Mouse (Mus musculus) limb, embryonic 10.5 days (tissue): ENCODE measurements around the gene Cfap97. TPM values are rescaled to one million over a fixed set of nuclear protein-coding genes. Genes with fewer than 3 reads are reported as not detected.
A peak's percentile ranks its signal among the peaks of the same experiment; 100 is the strongest.
"Not testable (repeated sequence)": the region's sequence is repeated elsewhere in the genome, so short reads cannot be mapped to it uniquely, and the experiment has no call there.

Experiments used
- DNase-seq: peaks from one replicate; pipeline ENCODE4 v3.0.0-alpha.2; 2017; ENCODE audit warnings: low spot score
- H3K27ac ChIP-seq: fragments of 300-500 bp; sonication (generic); 2 replicates; pipeline ENCODE4 v1.5.1; 2016; ENCODE audit warnings: mild to moderate bottlenecking
- H3K27me3 ChIP-seq: fragments of 300-500 bp; sonication (generic); 2 replicates; pipeline ENCODE4 v1.6.1; 2016; ENCODE audit warnings: low read depth, mild to moderate bottlenecking; ENCODE audit not compliant: poor library complexity, severe bottlenecking
- H3K36me3 ChIP-seq: fragments of 300-500 bp; sonication (generic); 2 replicates; pipeline ENCODE4 v1.6.1; 2016; ENCODE audit warnings: mild to moderate bottlenecking, moderate library complexity
- H3K4me1 ChIP-seq: fragments of 300-500 bp; sonication (generic); 2 replicates; pipeline ENCODE4 v1.6.1; 2016
- H3K4me3 ChIP-seq: fragments of 300-500 bp; sonication (generic); 2 replicates; pipeline ENCODE4 v1.5.1; 2016; ENCODE audit warnings: mild to moderate bottlenecking, moderate library complexity
- H3K9me3 ChIP-seq: fragments of 300-500 bp; sonication (generic); replicated peaks from 2 replicates; pipeline ENCODE4 v1.6.1; 2016; ENCODE audit warnings: mild to moderate bottlenecking
- WGBS: fragments of 180-500 bp; shearing (Covaris S2); methylation state at CpG from one replicate; pipeline ENCODE4 v1.1.7; 2016; 5-methylcytosine and 5-hydroxymethylcytosine counted together
- polyA plus RNA-seq: library from polyadenylated mRNA; unstranded; fragments of >200 nt; fragmentation: Nextera tagmentation; extraction: Ambion mirVana; gene quantifications from 2 replicates; pipeline ENCODE4 v1.2.1, GENCODE M21; 2016

The Cfap97 gene
- polyA plus RNA-seq, 1 experiment from 2014 or later, result 21.6 TPM

DNA sequence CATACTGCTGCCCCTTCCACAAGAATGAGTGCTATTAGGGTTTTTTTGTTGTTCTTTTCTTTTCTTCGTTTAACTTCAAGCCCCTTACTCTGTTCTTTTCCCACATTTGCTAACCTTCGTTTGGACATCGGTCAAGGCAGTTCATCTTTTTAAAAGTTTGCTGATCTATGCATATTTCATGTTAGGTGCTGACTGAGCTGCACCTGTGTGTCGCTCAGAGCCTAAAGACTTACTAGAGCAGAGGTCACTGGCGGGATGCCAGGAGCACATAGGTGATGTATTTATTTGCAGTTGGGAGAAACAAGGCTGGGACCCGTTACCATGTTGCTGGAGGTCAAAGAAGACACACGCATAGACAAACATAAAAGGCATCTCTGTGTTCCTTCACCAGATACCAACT lies 60.6 kb downstream of the Cfap97 start:
- no peaks in the 10 kb centered on the region for H3K9me3 ChIP-seq
- H3K27me3 ChIP-seq, result no peaks in the 10 kb centered on the region
- H3K4me1 ChIP-seq, result peaks cover 42% of the 10 kb centered on the region
- H3K36me3 ChIP-seq, result peaks cover 24% of the 10 kb centered on the region
- WGBS, result 49% methylated on average over 7 of the region's 7 CpGs
- no peak overlapping the region for H3K4me3 ChIP-seq
- DNase-seq, result no peak
- H3K27ac ChIP-seq, result no peak overlapping the region

DNA sequence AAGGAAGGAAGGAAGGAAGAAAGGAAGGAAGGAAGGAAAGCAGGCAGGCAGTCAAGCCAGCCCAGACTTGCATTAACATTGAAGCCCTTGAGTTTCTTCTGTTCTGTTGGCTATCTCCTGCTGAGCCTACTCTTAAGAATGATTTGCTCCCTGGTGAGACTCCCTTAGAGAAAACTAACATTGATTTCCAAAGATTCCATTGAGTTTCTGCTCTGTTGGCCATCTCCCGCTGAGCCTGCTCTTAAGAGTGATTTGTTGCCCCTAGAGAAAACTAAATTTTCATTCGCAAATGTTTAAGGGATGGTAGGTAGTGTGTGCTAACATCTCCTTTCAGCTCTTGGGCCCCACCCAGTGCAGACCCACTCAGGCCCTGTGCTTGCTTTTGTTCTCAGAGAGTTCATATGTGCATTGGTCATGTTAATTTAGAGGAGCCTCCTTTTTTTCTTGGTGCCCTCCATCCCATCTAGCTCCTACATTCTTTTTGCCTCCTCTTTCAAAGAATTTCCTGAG lies 62.5 kb downstream of the Cfap97 start:
- H3K9me3 ChIP-seq, result no peaks in the 10 kb centered on the region
- H3K27ac ChIP-seq, result no peak overlapping the region
- H3K36me3 ChIP-seq, result peaks cover 6% of the 10 kb centered on the region
- no peak for DNase-seq
- 15% methylated on average over 2 of the region's 2 CpGs for WGBS
- H3K4me1 ChIP-seq, result peaks cover 33% of the 10 kb centered on the region
- no peaks in the 10 kb centered on the region for H3K27me3 ChIP-seq
- H3K4me3 ChIP-seq, result no peak overlapping the region

DNA sequence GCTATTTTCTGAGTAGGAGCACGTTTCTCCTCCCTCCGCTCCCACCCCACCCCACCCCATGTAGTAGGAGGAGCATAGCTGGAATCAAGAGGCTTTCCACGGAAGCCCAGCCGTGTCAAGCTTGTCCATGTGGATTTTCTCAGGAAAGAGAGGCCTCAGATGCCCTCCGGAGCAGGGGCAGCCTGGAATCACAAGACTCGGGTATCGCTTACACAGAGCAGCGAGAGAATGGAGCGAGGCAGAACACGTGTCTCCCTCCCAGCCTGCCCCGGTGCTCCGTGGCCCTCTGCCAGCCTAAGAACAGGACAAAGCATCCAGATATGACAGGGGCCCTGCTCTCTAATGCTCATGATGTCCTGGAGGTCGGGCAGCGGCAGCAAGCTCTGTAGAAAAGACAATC lies 65.3 kb downstream of the Cfap97 start:
- Histone ChIP-seq H3K4me3 (peak overlapping the region; percentile 49), H3K36me3 (no peaks in the 10 kb centered on the region), H3K27ac (peak overlapping the region; percentile 82), H3K9me3 (no peaks in the 10 kb centered on the region), H3K27me3 (no peaks in the 10 kb centered on the region), H3K4me1 (peaks cover 15% of the 10 kb centered on the region)
- WGBS, result 12% methylated on average over 14 of the region's 14 CpGs
- peak; percentile 70 for DNase-seq

DNA sequence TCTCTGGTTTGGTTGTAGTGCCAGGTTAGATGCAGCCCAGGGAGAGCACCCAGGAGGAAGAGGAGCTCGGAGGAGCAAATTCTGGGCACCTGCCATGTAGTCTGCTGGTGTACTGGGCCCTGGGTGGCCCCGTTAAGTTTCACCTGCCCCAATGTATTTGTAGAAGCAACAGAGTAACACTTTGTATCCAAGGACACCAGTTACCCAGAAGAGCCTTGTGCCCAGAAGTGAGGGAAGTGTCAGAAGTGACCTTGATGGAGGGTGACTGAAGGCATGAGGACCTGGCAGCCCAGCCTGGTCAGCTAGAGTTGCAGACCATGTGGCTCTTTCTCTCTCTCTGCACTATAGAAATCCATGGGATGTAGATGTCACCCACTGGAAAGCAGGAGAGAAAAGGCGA lies 69.0 kb downstream of the Cfap97 start:
- H3K9me3 ChIP-seq, result no peaks in the 10 kb centered on the region
- no peaks in the 10 kb centered on the region for H3K27me3 ChIP-seq
- no peak overlapping the region for H3K27ac ChIP-seq
- H3K4me3 ChIP-seq, result no peak overlapping the region
- no peaks in the 10 kb centered on the region for H3K36me3 ChIP-seq
- DNase-seq, result no peak
- WGBS, result 73% methylated on average over 3 of the region's 3 CpGs
- H3K4me1 ChIP-seq, result peaks cover 9% of the 10 kb centered on the region

DNA sequence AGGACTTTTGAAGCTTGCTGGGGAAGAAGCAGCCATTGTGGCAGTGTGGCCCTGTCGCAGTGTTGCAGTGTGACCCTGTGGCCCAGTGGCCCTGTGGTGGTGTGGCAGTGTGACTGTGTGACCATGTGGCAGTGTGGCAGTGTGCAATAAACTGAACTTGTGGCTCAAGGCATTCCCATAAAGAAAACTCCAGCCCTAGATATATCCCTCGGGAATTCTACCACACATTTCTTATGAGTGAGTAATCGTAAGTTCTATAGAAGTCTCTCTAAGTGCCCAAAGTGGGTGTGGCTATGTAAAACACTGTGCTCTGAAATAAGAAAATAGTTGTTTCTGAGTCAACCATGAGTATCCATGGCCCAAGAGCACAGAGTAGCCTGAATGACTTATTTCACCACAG lies 73.9 kb downstream of the Cfap97 start:
- Histone ChIP-seq H3K36me3 (no peaks in the 10 kb centered on the region), H3K27me3 (no peaks in the 10 kb centered on the region), H3K27ac (no peak overlapping the region), H3K4me1 (no peaks in the 10 kb centered on the region), H3K9me3 (no peaks in the 10 kb centered on the region), H3K4me3 (no peak overlapping the region)
- DNase-seq, result no peak
- 82% methylated on average over 3 of the region's 3 CpGs for WGBS

DNA sequence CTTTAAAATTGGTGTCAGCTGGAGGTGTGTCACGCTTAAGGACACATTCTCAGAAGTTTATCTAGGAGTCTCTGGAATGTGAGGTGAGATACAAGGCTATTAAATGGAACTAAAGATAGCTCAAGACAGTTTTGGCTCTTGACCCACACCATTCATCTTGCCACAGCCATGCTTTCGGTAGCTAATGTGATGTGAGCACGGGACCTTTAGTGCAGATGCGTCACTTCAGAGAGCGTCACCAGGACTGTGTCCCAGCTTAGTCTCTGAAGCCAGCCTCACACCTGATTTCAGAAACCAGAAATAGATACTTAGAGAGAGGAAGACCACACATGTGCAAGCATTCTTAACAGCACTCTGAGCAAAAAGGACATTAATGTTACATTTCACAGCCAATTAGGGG lies 75.1 kb downstream of the Cfap97 start:
- H3K4me3 ChIP-seq, result no peak overlapping the region
- H3K27me3 ChIP-seq, result no peaks in the 10 kb centered on the region
- WGBS, result 78% methylated on average over 5 of the region's 5 CpGs
- H3K27ac ChIP-seq, result no peak overlapping the region
- no peak for DNase-seq
- H3K9me3 ChIP-seq, result no peaks in the 10 kb centered on the region
- no peaks in the 10 kb centered on the region for H3K4me1 ChIP-seq
- no peaks in the 10 kb centered on the region for H3K36me3 ChIP-seq

DNA sequence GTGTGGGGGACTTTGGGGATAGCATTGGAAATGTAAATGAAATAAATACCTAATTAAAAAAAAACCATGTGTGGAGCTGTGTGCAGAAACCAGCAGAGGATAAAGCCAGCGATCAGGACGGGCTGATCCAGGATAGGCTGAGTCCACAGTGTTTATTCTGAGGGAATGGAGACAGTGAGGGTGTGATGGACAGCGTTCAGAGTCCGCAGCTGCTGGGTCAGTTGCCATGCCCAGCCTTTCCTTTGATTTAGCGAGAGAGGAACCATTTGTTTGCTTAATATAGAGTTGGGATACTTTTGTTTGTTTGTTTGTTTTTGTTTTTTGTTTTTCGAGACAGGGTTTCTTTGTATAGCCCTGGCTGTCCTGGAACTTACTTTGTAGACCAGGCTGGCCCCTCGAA lies 80.4 kb downstream of the Cfap97 start:
- H3K27ac ChIP-seq, H3K27me3 ChIP-seq, DNase-seq, H3K4me3 ChIP-seq, H3K36me3 ChIP-seq, H3K4me1 ChIP-seq, H3K9me3 ChIP-seq: not testable (repeated sequence)
- WGBS, result 84% methylated on average over 7 of the region's 7 CpGs

DNA sequence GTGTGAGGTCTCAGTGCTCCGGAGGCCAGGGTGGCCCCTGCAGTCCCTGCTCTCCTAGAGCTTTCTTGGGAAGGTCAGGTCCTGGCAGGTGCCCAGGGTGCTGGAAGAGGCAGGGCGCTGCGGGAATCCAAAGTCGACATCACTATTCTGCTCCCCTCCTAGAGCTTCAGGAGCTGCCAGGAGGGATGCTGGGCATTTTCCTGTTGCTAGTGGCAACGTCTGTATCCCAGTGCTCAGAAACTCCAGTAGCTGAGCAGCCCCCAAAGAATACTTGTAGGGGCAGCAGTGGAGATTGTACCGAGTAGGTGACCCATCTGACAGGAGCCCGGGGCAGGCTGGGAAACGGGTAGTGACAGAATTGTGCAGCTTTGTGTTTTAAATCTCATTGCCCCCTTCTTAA lies 81.2 kb downstream of the Cfap97 start:
- H3K9me3 ChIP-seq, result no peaks in the 10 kb centered on the region
- H3K4me3 ChIP-seq, result no peak overlapping the region
- peaks cover 6% of the 10 kb centered on the region for H3K4me1 ChIP-seq
- H3K27ac ChIP-seq, result no peak overlapping the region
- no peaks in the 10 kb centered on the region for H3K36me3 ChIP-seq
- H3K27me3 ChIP-seq, result no peaks in the 10 kb centered on the region
- 67% methylated on average over 8 of the region's 8 CpGs for WGBS
- DNase-seq, result no peak

DNA sequence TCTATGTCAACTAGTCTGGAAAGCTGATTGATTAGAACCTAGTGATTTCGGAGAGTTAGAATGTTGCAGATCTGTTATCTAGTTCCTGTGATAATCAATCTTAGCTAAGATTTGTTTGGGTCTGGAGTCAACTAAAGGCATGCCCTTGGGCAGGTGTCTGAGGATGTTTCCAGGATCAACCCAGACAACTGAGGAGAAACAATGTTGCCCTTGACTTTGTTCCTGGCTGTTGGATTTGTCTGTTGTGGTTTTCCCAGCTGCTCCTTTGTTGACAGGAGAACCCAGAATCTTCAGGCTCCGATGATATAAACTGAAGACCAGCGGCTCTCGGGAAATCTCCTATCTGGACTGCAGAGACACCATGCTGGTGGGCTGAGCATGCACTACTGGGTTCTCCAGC lies 83.2 kb downstream of the Cfap97 start:
- Histone ChIP-seq H3K4me1 (peaks cover 6% of the 10 kb centered on the region), H3K4me3 (no peak overlapping the region), H3K9me3 (no peaks in the 10 kb centered on the region), H3K27me3 (no peaks in the 10 kb centered on the region; the same call in 1 of the 2 replicates), H3K27ac (no peak overlapping the region), H3K36me3 (no peaks in the 10 kb centered on the region)
- DNase-seq, result no peak
- 86% methylated on average over 4 of the region's 4 CpGs for WGBS

DNA sequence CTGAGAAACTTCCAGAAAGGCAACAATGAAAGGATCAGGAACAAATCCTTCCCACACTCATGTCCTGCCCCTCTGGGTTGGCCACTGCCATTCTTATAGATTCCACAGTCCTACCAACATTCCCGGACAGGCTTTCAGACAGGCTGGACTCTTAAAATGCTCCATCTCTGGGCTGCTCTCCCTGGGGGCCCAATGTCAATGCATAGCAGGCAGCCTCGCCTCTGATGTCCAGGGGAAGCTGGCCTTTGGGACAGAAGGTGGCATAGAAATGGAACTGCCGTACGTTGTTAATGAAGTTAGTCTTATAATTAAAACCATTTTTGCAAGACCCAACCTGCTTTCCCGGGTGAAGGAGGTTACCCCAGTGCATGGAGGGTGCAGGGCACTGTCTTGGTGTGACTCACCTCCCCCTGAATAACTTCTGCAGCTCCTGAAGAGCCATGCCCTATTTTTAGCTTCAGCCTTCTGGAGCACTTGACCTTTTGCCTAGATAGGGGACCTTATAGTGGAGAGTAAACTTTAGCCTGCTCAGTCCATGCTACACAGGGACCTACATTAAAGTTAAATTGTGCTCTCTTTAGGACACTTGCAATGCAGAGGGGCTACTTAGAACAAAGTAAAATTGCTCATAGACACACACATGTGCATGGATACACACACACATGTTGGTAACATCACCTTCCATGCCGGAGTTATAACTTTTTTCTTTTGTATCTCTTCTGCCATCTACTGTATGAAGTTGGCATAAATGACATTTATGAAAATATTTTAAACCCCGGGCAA lies 85.1 kb downstream of the Cfap97 start:
- DNase-seq, result no peak
- Histone ChIP-seq H3K4me1 (peaks cover 6% of the 10 kb centered on the region), H3K27ac (no peak overlapping the region), H3K9me3 (no peaks in the 10 kb centered on the region), H3K27me3 (no peaks in the 10 kb centered on the region; the same call in 1 of the 2 replicates), H3K4me3 (no peak overlapping the region), H3K36me3 (no peaks in the 10 kb centered on the region)
- WGBS, result 65% methylated on average over 7 of the region's 7 CpGs

DNA sequence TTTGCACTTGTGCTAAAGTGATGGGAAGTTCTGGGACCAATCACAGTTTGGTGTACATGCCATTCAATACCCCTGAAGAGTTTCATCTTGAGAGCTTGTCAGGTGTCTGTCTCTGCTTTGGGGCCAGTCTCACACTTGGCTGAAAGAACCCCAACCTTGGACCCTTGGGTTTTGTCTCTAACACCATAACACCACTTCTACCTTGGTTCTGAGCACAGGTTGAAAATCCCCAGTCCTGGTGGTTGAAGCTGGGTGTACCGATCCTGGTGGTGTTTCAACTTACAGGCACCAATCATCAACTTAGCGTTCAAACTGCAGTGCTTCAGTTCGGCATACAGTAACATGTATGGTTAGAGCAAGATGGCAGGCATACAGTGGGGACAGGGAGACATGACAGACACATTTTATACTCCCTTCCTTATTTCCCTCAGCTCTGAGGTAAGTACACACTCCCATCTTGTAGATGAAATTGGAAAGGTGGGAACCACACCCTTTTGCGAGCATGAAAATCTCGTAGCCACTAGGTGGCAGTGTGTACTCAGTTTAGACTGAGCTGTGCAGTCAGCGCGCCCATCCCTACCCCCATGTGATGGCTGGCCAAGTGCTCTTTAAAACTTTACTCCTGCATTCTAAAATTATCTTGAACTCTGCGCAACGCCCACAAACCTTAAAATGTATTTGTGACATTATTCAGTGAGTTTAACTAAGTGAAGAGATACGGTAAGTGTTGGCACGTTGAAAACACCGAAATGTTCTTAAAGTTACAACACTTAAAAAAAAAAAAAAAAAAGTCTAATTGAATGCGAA lies 90.2 kb downstream of the Cfap97 start:
- Histone ChIP-seq H3K9me3 (no peaks in the 10 kb centered on the region), H3K4me3 (no peak overlapping the region), H3K4me1 (peaks cover 7% of the 10 kb centered on the region), H3K27ac (no peak overlapping the region), H3K36me3 (no peaks in the 10 kb centered on the region), H3K27me3 (no peaks in the 10 kb centered on the region; the same call in 1 of the 2 replicates)
- peak; percentile 86 for DNase-seq
- 36% methylated on average over 13 of the region's 13 CpGs for WGBS

DNA sequence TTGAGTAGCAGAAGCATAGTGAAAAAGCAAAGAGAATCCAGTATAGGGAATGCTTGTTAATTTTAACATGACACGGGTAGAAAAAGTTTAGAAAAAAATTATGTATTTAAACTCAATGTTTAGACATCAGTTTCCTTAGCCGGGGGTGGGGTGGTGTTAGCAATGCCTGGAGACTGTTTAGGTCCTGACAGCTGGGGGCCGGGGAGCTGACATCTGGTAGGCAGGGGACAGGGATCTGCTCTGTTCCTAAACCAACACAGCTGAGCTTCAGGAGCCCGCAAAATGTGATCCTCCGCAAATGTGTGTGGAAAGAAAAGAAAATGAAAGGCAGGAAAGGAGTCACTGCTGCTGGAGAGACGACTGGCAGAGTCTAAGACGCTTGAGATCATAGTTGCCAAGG lies 91.4 kb downstream of the Cfap97 start:
- 43% methylated on average over 7 of the region's 7 CpGs for WGBS
- no peaks in the 10 kb centered on the region; the same call in 1 of the 2 replicates for H3K27me3 ChIP-seq
- peaks cover 7% of the 10 kb centered on the region; the same call in 1 of the 2 replicates for H3K4me1 ChIP-seq
- no peak for DNase-seq
- H3K4me3 ChIP-seq, result no peak overlapping the region
- H3K27ac ChIP-seq, result no peak overlapping the region
- H3K9me3 ChIP-seq, result no peaks in the 10 kb centered on the region
- no peaks in the 10 kb centered on the region for H3K36me3 ChIP-seq
